Mouse (Mus musculus) ES-Bruce4 (cell line): Measurements from ENCODE around the gene Eef1a1.
"Not testable (repeated sequence)": the region's sequence is repeated elsewhere in the genome, so short reads cannot be mapped to it uniquely, and the experiment has no call there.

ENCODE experiments used
- CTCF ChIP-seq: IDR thresholded peaks from one replicate; pipeline ENCODE4 v1.8.1; 2011; ENCODE audit warnings: low read depth, low read length
- EP300 ChIP-seq: IDR thresholded peaks from 2 replicates; pipeline ENCODE4 v1.6.1; 2011; ENCODE audit warnings: low read depth, low read length; ENCODE audit not compliant: insufficient read depth
- POLR2A ChIP-seq: IDR thresholded peaks from one replicate; pipeline ENCODE4 v1.8.1; 2011; ENCODE audit warnings: low read length; ENCODE audit not compliant: insufficient read depth

GRCm38 (mm10) chr9:78478009-78478605 lies 10.8 kb downstream of the Eef1a1 start:
- TF ChIP-seq POLR2A, CTCF, EP300: not testable (repeated sequence)
